Mouse (Mus musculus) frontal cortex, postnatal 10 days (tissue): ENCODE results near the gene Elf4.
"Not testable (repeated sequence)": the region's sequence is repeated elsewhere in the genome, so short reads cannot be mapped to it uniquely, and the experiment has no call there.

Source experiments
- DNase-seq, 2 experiments: peaks; one replicate each; pipeline ENCODE4 v3.0.0; 2022; ENCODE audit warnings: low spot score in 2 of 2, mixed read lengths in 1 of 2

The Elf4 gene

GRCm38 (mm10) chrX:48439036-48439435, 23.9 kb downstream of the Elf4 start:
- no peak for DNase-seq

- DNase-seq = not testable (repeated sequence)
Observed at GRCm38 (mm10) chrX:48436082-48436481, 26.9 kb downstream of the Elf4 start.

- DNase-seq = no peak
Observed at GRCm38 (mm10) chrX:48435477-48435900, 27.4 kb downstream of the Elf4 start.

GRCm38 (mm10) chrX:48434251-48434650, 28.7 kb downstream of the Elf4 start:
- no peak for DNase-seq

- DNase-seq = no peak
Observed at GRCm38 (mm10) chrX:48433527-48433899, 29.4 kb downstream of the Elf4 start.

GRCm38 (mm10) chrX:48432599-48433526, 30.1 kb downstream of the Elf4 start:
- DNase-seq = no peak

- no peak for DNase-seq
Observed at GRCm38 (mm10) chrX:48429538-48429937, 33.4 kb downstream of the Elf4 start.

GRCm38 (mm10) chrX:48429100-48429499, 33.8 kb downstream of the Elf4 start:
- no peak for DNase-seq

GRCm38 (mm10) chrX:48428642-48429041, 34.3 kb downstream of the Elf4 start:
- no peak for DNase-seq

- no peak for DNase-seq
Observed at GRCm38 (mm10) chrX:48428241-48428640, 34.7 kb downstream of the Elf4 start.

GRCm38 (mm10) chrX:48425280-48425679, 37.7 kb downstream of the Elf4 start:
- no peak for DNase-seq

GRCm38 (mm10) chrX:48424583-48424982, 38.3 kb downstream of the Elf4 start:
- DNase-seq = no peak

GRCm38 (mm10) chrX:48423671-48424070, 39.3 kb downstream of the Elf4 start:
- no peak for DNase-seq

GRCm38 (mm10) chrX:48422986-48423385, 39.9 kb downstream of the Elf4 start:
- DNase-seq = peak in 1 of 2 experiments; percentile 29

GRCm38 (mm10) chrX:48418417-48418816, 44.5 kb downstream of the Elf4 start:
- DNase-seq = no peak

GRCm38 (mm10) chrX:48414291-48414690, 48.6 kb downstream of the Elf4 start:
- DNase-seq = no peak

GRCm38 (mm10) chrX:48412629-48413028, 50.3 kb downstream of the Elf4 start:
- no peak for DNase-seq

GRCm38 (mm10) chrX:48410388-48410776, 52.5 kb downstream of the Elf4 start:
- no peak for DNase-seq

- DNase-seq = peak; percentile 32 to 74
Observed at GRCm38 (mm10) chrX:48409611-48410387, 53.1 kb downstream of the Elf4 start.

GRCm38 (mm10) chrX:48405141-48405540, 57.8 kb downstream of the Elf4 start:
- no peak for DNase-seq

- no peak for DNase-seq
Observed at GRCm38 (mm10) chrX:48399994-48400393, 62.9 kb downstream of the Elf4 start.

GRCm38 (mm10) chrX:48389380-48389779, 73.6 kb downstream of the Elf4 start:
- no peak for DNase-seq

GRCm38 (mm10) chrX:48385927-48386326, 77.0 kb downstream of the Elf4 start:
- DNase-seq = no peak
